Mouse (Mus musculus) thymus, postnatal 25 days (tissue): ENCODE data around the gene 1700023F06Rik.
"Not testable (repeated sequence)": the region's sequence is repeated elsewhere in the genome, so short reads cannot be mapped to it uniquely, and the experiment has no call there.

Experiments used
- DNase-seq: peaks from one replicate; pipeline ENCODE4 v3.0.0; 2022

1700023F06Rik gene

GRCm38 (mm10) chr11:103208458-103208857 lies at the start of gene 1700023F06Rik:
TSS of gene 1700023F06Rik (minus strand) at chr11:103208558.
- no peak for DNase-seq

- DNase-seq = no peak
Observed at GRCm38 (mm10) chr11:103257938-103258481, 49.7 kb upstream of the 1700023F06Rik start.

GRCm38 (mm10) chr11:103253605-103254004 lies 45.2 kb upstream of the 1700023F06Rik start:
- DNase-seq = no peak

GRCm38 (mm10) chr11:103252380-103252779 lies 44.0 kb upstream of the 1700023F06Rik start:
- no peak for DNase-seq

- DNase-seq = no peak
Observed at GRCm38 (mm10) chr11:103250324-103250723, 42.0 kb upstream of the 1700023F06Rik start.

- DNase-seq = no peak
Observed at GRCm38 (mm10) chr11:103249509-103249908, 41.2 kb upstream of the 1700023F06Rik start.

- DNase-seq = no peak
Observed at GRCm38 (mm10) chr11:103248837-103249236, 40.5 kb upstream of the 1700023F06Rik start.

GRCm38 (mm10) chr11:103247504-103248177 lies 39.3 kb upstream of the 1700023F06Rik start:
- DNase-seq = no peak

- DNase-seq = no peak
Observed at GRCm38 (mm10) chr11:103246731-103247290, 38.5 kb upstream of the 1700023F06Rik start.

GRCm38 (mm10) chr11:103246081-103246730 lies 37.8 kb upstream of the 1700023F06Rik start:
- no peak for DNase-seq

GRCm38 (mm10) chr11:103244856-103245255 lies 36.5 kb upstream of the 1700023F06Rik start:
- DNase-seq = no peak

- no peak for DNase-seq
Observed at GRCm38 (mm10) chr11:103240740-103241139, 32.4 kb upstream of the 1700023F06Rik start.

GRCm38 (mm10) chr11:103237757-103238156 lies 29.4 kb upstream of the 1700023F06Rik start:
- DNase-seq = no peak

- no peak for DNase-seq
Observed at GRCm38 (mm10) chr11:103236903-103237302, 28.5 kb upstream of the 1700023F06Rik start.

- no peak for DNase-seq
Observed at GRCm38 (mm10) chr11:103236431-103236830, 28.1 kb upstream of the 1700023F06Rik start.

GRCm38 (mm10) chr11:103235702-103236101 lies 27.3 kb upstream of the 1700023F06Rik start:
- no peak for DNase-seq

GRCm38 (mm10) chr11:103234447-103234846 lies 26.1 kb upstream of the 1700023F06Rik start:
- DNase-seq = no peak

GRCm38 (mm10) chr11:103232966-103233365 lies 24.6 kb upstream of the 1700023F06Rik start:
- peak; percentile 83 for DNase-seq

- DNase-seq = no peak
Observed at GRCm38 (mm10) chr11:103231367-103231766, 23.0 kb upstream of the 1700023F06Rik start.

- no peak for DNase-seq
Observed at GRCm38 (mm10) chr11:103230626-103231025, 22.3 kb upstream of the 1700023F06Rik start.

GRCm38 (mm10) chr11:103229608-103230007 lies 21.2 kb upstream of the 1700023F06Rik start:
- no peak for DNase-seq

- no peak for DNase-seq
Observed at GRCm38 (mm10) chr11:103223951-103224456, 15.6 kb upstream of the 1700023F06Rik start.

GRCm38 (mm10) chr11:103223444-103223843 lies 15.1 kb upstream of the 1700023F06Rik start:
- DNase-seq = no peak

GRCm38 (mm10) chr11:103222718-103223117 lies 14.4 kb upstream of the 1700023F06Rik start:
- DNase-seq = not testable (repeated sequence)
